Mouse (Mus musculus) urinary bladder, postnatal 25 days (tissue): Measurements from ENCODE around the gene Tdp2.

Experiments used
- DNase-seq: peaks from one replicate; pipeline ENCODE4 v3.0.0; 2022; ENCODE audit warnings: low spot score

The Tdp2 gene

GRCm38 (mm10) chr13:24880704-24881103, 49.2 kb downstream of the Tdp2 start:
- DNase-seq = no peak

GRCm38 (mm10) chr13:24882411-24882810, 50.9 kb downstream of the Tdp2 start:
- no peak for DNase-seq

- no peak for DNase-seq
Observed at GRCm38 (mm10) chr13:24889554-24889953, 58.1 kb downstream of the Tdp2 start.
